ENCODE assay signal across 8 mouse cellular contexts in genomic region chr6:31399206-31399549, GRCm38 (mm10). TPM values are rescaled to one million over a fixed set of nuclear protein-coding genes. Genes with fewer than 3 reads are reported as not detected.
DNase-seq lines count a peak whose midpoint lies in the region; ATAC-seq lines count a peak whose summit lies in the region.

No protein-coding gene starts in this region.

- peak overlapping the region; percentile 96 for H3K27ac ChIP-seq in brown adipose tissue, adult 24 weeks (replicated peaks; ENCODE audit: low read depth, low read length)
- peak overlapping the region; percentile 94 for H3K27ac ChIP-seq in hindbrain, embryonic 16.5 days (ENCODE audit: low read depth, low read length)
- H3K27ac ChIP-seq in midbrain, embryonic 10.5 days (replicated peaks): peak overlapping the region; percentile 99

- H3K4me1 ChIP-seq in brown adipose tissue, adult 24 weeks (ENCODE audit: control insufficient read depth, insufficient read depth, insufficient read length, low read length): peaks cover 21% of the 10 kb centered on the region
- H3K4me1 ChIP-seq in hindbrain, embryonic 16.5 days (ENCODE audit: control insufficient read depth, insufficient read depth, low read depth, low read length): peaks cover 26% of the 10 kb centered on the region
- H3K4me1 ChIP-seq in midbrain, embryonic 10.5 days: peaks cover 35% of the 10 kb centered on the region

- WGBS in hindbrain, embryonic 16.5 days: under 1% methylated on average over 28 of the region's 28 CpGs
- WGBS in midbrain, embryonic 10.5 days: under 1% methylated on average over 28 of the region's 28 CpGs

- H3K36me3 ChIP-seq in hindbrain, embryonic 16.5 days (ENCODE audit: control insufficient read depth, insufficient read depth, low read length): no peaks in the 10 kb centered on the region
- no peaks in the 10 kb centered on the region for H3K36me3 ChIP-seq in midbrain, embryonic 10.5 days

- H3K4me2 ChIP-seq in hindbrain, embryonic 16.5 days (ENCODE audit: low read length): peak overlapping the region; percentile 98

- peak; percentile 30 for DNase-seq in kidney, adult 9 months
- DNase-seq in kidney, postnatal 36 days: no peak
- no peak for DNase-seq in midbrain, embryonic 10.5 days (ENCODE audit: low spot score)
- no peak for DNase-seq in yolk sac, embryonic 10.5 days (ENCODE audit: low spot score)
- DNase-seq in ovary, postnatal 14 days (ENCODE audit: low spot score): no peak
- no peak for DNase-seq in adrenal gland, postnatal 10 days

- peak; percentile 43; the same call in 1 of the 2 replicates for ATAC-seq in hindbrain, embryonic 16.5 days

- H3K27me3 ChIP-seq in hindbrain, embryonic 16.5 days (replicated peaks; ENCODE audit: control insufficient read depth, insufficient read depth, low read length): no peaks in the 10 kb centered on the region
- H3K27me3 ChIP-seq in midbrain, embryonic 10.5 days (ENCODE audit: low read depth, poor library complexity, severe bottlenecking): no peaks in the 10 kb centered on the region

- peak overlapping the region; percentile 99 for H3K4me3 ChIP-seq in brown adipose tissue, adult 24 weeks (ENCODE audit: insufficient read depth, low read depth, low read length)
- H3K4me3 ChIP-seq in hindbrain, embryonic 16.5 days (ENCODE audit: low read length): peak overlapping the region; percentile 98
- H3K4me3 ChIP-seq in midbrain, embryonic 10.5 days: peak overlapping the region; percentile 99

- H3K9me3 ChIP-seq in hindbrain, embryonic 16.5 days (ENCODE audit: control insufficient read depth, low read length): no peaks in the 10 kb centered on the region
- H3K9me3 ChIP-seq in midbrain, embryonic 10.5 days (replicated peaks): no peaks in the 10 kb centered on the region

- peak overlapping the region; percentile 98 for H3K9ac ChIP-seq in hindbrain, embryonic 16.5 days (ENCODE audit: low read depth, low read length)

RNA-seq across cellular contexts. Expression of gene Mkln1, which starts 0.6 kb away (rescaled TPM):
- 181 and 214 TPM in 2 replicates for polyA plus RNA-seq in brown adipose tissue, adult 24 weeks (2012; ENCODE audit: insufficient read depth, insufficient read length, missing spikeins)
- polyA plus RNA-seq in hindbrain, embryonic 16.5 days (2015; fragmentation: Nextera tagmentation; extraction: Ambion mirVana): 119 and 123 TPM in 2 replicates
- polyA plus RNA-seq in midbrain, embryonic 10.5 days (2016; fragmentation: Nextera tagmentation; extraction: Ambion mirVana): 221 and 226 TPM in 2 replicates
- 100 to 1,000 TPM; 168 to 186 TPM for total RNA-seq in adrenal gland, postnatal 10 days (2021)
